10 mouse cellular contexts compared by ENCODE assay signal in genomic region chr19:3855091-3855490, GRCm38 (mm10). TPM values are rescaled to one million over a fixed set of nuclear protein-coding genes. Genes with fewer than 3 reads are reported as not detected.
A peak's percentile ranks its signal among the peaks of the same experiment; 100 is the strongest.
DNase-seq lines count a peak whose midpoint lies in the region; ATAC-seq lines count a peak whose summit lies in the region.
"Had no signal": no experiment of that assay in that cellular context is flagged by ENCODE, and none has a peak within 500 bp of the region (broad histone marks: within the 10 kb centered on the region; RNA-seq: fewer than 3 reads in every experiment).

No protein-coding gene starts in this region.

- H3K4me1 ChIP-seq in stomach, embryonic 15.5 days: peaks cover 22% of the 10 kb centered on the region

- no peak for ATAC-seq in stomach, embryonic 15.5 days (ENCODE audit: insufficient read depth, low FRiP score, low read depth)

- peak; percentile 66 for DNase-seq in cerebellum, adult 9-10 months
- DNase-seq in cerebellum, postnatal 25 days: no peak
- peak; percentile 64 for DNase-seq in lung, postnatal 36 days
- DNase-seq in lung, postnatal 4 days: no peak
- DNase-seq in kidney, postnatal 25 days: peak; percentile 67 to 73
- DNase-seq in layer of hippocampus, adult 9-11 months: no peak
- no peak for DNase-seq in adrenal gland, postnatal 14 days

- no peak overlapping the region for H3K9ac ChIP-seq in stomach, embryonic 15.5 days

- no peak overlapping the region for H3K4me3 ChIP-seq in stomach, embryonic 15.5 days (replicated peaks)
- H3K4me3 ChIP-seq: megakaryocyte, embryonic 14.5 days had no signal

- H3K27me3 ChIP-seq in stomach, embryonic 15.5 days (replicated peaks): no peaks in the 10 kb centered on the region
- H3K27me3 ChIP-seq: megakaryocyte, embryonic 14.5 days had no signal

- H3K9me3 ChIP-seq in stomach, embryonic 15.5 days: no peaks in the 10 kb centered on the region
- H3K9me3 ChIP-seq: megakaryocyte, embryonic 14.5 days had no signal

- H3K4me2 ChIP-seq in stomach, embryonic 15.5 days: 0 out of 2 replicates have a peak overlapping the region, but pooled peaks have one; percentile 15
- H3K4me2 ChIP-seq: heart, embryonic 11.5 days had no signal

- 57% methylated on average over 6 of the region's 6 CpGs for WGBS in stomach, embryonic 15.5 days

- H3K36me3 ChIP-seq in stomach, embryonic 15.5 days: no peaks in the 10 kb centered on the region

- 0 out of 2 replicates have a peak overlapping the region, but pooled peaks have one; percentile 11 for H3K27ac ChIP-seq in stomach, embryonic 15.5 days

RNA-seq across cellular contexts. Expression of gene Chka, which starts 3.5 kb away (rescaled TPM):
- 56.9 and 65.3 TPM in 2 replicates for polyA plus RNA-seq in stomach, embryonic 15.5 days (2015; fragmentation: Nextera tagmentation; extraction: Ambion mirVana)
- total RNA-seq in adrenal gland, postnatal 14 days (2021): 52.0 and 82.2 TPM in 2 replicates

RNA-seq across cellular contexts. Expression of gene Tcirg1, which starts 51.8 kb away (rescaled TPM):
- polyA plus RNA-seq in stomach, embryonic 15.5 days (2015; fragmentation: Nextera tagmentation; extraction: Ambion mirVana): 34.7 and 42.6 TPM in 2 replicates
- 44.3 and 48.8 TPM in 2 replicates for total RNA-seq in adrenal gland, postnatal 14 days (2021)

RNA-seq across cellular contexts. Expression of gene Ndufs8, which starts 57.5 kb away (rescaled TPM):
- polyA plus RNA-seq in stomach, embryonic 15.5 days (2015; fragmentation: Nextera tagmentation; extraction: Ambion mirVana): 312 and 320 TPM in 2 replicates
- total RNA-seq in adrenal gland, postnatal 14 days (2021): 440 and 447 TPM in 2 replicates

Comparison
In these comparisons a context has a peak if more than half of its experiments do, and no peak if none do; other contexts are left out.
1. DNase-seq: peak in cerebellum, adult 9-10 months (single experiment), lung, postnatal 36 days (single experiment) and kidney, postnatal 25 days (2 of 2); none in cerebellum, postnatal 25 days (0 of 2), lung, postnatal 4 days (0 of 2), layer of hippocampus, adult 9-11 months (single experiment) and adrenal gland, postnatal 14 days (single experiment).